Mouse (Mus musculus): ENCODE results near the gene Myof. TPM values are rescaled to one million over a fixed set of nuclear protein-coding genes. Genes with fewer than 3 reads are reported as not detected.

Myof gene
- polyA plus RNA-seq, 1 experiment from 2014 or later = 4.0 TPM

- no peak overlapping the region for H3K27ac ChIP-seq (replicated peaks)
- DNase-seq (ENCODE audit: low spot score) = no peak
- no peak overlapping the region for H3K4me3 ChIP-seq
- H3K36me3 ChIP-seq (replicated peaks) = no peaks in the 10 kb centered on the region
- H3K4me1 ChIP-seq = peaks cover under 1% of the 10 kb centered on the region; the same call in 1 of the 2 replicates
- H3K9me3 ChIP-seq = no peaks in the 10 kb centered on the region
- no peaks in the 10 kb centered on the region for H3K27me3 ChIP-seq (replicated peaks; ENCODE audit: low read depth, poor library complexity, severe bottlenecking)
- WGBS = 62% methylated on average over 7 of the region's 7 CpGs
Observed at GRCm38 (mm10) chr19:37991399-37992183, 51.8 kb downstream of the Myof start.

- 84% methylated on average over 2 of the region's 2 CpGs for WGBS
- H3K27ac ChIP-seq (replicated peaks) = no peak overlapping the region
- no peaks in the 10 kb centered on the region for H3K4me1 ChIP-seq
- H3K27me3 ChIP-seq (replicated peaks; ENCODE audit: low read depth, poor library complexity, severe bottlenecking) = no peaks in the 10 kb centered on the region
- H3K4me3 ChIP-seq = no peak overlapping the region
- H3K9me3 ChIP-seq = no peaks in the 10 kb centered on the region
- no peak for DNase-seq (ENCODE audit: low spot score)
- no peaks in the 10 kb centered on the region for H3K36me3 ChIP-seq (replicated peaks)
Observed at GRCm38 (mm10) chr19:37989971-37990370, 53.4 kb downstream of the Myof start.

- Histone ChIP-seq H3K4me1 (no peaks in the 10 kb centered on the region), H3K4me3 (no peak overlapping the region), H3K27ac (replicated peaks) (no peak overlapping the region), H3K36me3 (replicated peaks) (no peaks in the 10 kb centered on the region), H3K9me3 (no peaks in the 10 kb centered on the region), H3K27me3 (replicated peaks; ENCODE audit: low read depth, poor library complexity, severe bottlenecking) (no peaks in the 10 kb centered on the region)
- 85% methylated on average over 4 of the region's 4 CpGs for WGBS
- DNase-seq (ENCODE audit: low spot score) = no peak
Observed at GRCm38 (mm10) chr19:37988156-37988555, 55.2 kb downstream of the Myof start.

GRCm38 (mm10) chr19:37985730-37986129 is 57.6 kb downstream of the Myof start:
- no peaks in the 10 kb centered on the region for H3K9me3 ChIP-seq
- H3K27ac ChIP-seq (replicated peaks) = no peak overlapping the region
- no peak overlapping the region for H3K4me3 ChIP-seq
- no peaks in the 10 kb centered on the region for H3K4me1 ChIP-seq
- H3K27me3 ChIP-seq (replicated peaks; ENCODE audit: low read depth, poor library complexity, severe bottlenecking) = no peaks in the 10 kb centered on the region
- H3K36me3 ChIP-seq (replicated peaks) = no peaks in the 10 kb centered on the region
- WGBS = 88% methylated on average over 16 of the region's 16 CpGs
- no peak for DNase-seq (ENCODE audit: low spot score)

- no peak overlapping the region for H3K27ac ChIP-seq (replicated peaks)
- DNase-seq (ENCODE audit: low spot score) = no peak
- H3K4me1 ChIP-seq = no peaks in the 10 kb centered on the region
- whole genome bisulfite sequencing = 94% methylated on average over 5 of the region's 5 CpGs
- no peaks in the 10 kb centered on the region for H3K36me3 ChIP-seq (replicated peaks)
- no peak overlapping the region for H3K4me3 ChIP-seq
- H3K27me3 ChIP-seq (replicated peaks; ENCODE audit: low read depth, poor library complexity, severe bottlenecking) = no peaks in the 10 kb centered on the region
- H3K9me3 ChIP-seq = no peaks in the 10 kb centered on the region
Observed at GRCm38 (mm10) chr19:37975951-37976350, 67.4 kb downstream of the Myof start.

- H3K27ac ChIP-seq (replicated peaks) = no peak overlapping the region
- no peaks in the 10 kb centered on the region for H3K36me3 ChIP-seq (replicated peaks)
- no peak overlapping the region for H3K4me3 ChIP-seq
- no peaks in the 10 kb centered on the region for H3K4me1 ChIP-seq
- WGBS = 84% methylated on average over 4 of the region's 4 CpGs
- no peak for DNase-seq (ENCODE audit: low spot score)
- H3K27me3 ChIP-seq (replicated peaks; ENCODE audit: low read depth, poor library complexity, severe bottlenecking) = no peaks in the 10 kb centered on the region
- no peaks in the 10 kb centered on the region for H3K9me3 ChIP-seq
Observed at GRCm38 (mm10) chr19:37970571-37970970, 72.8 kb downstream of the Myof start.

- Histone ChIP-seq H3K4me1 (no peaks in the 10 kb centered on the region), H3K9me3 (no peaks in the 10 kb centered on the region), H3K27ac (replicated peaks) (no peak overlapping the region), H3K36me3 (replicated peaks) (no peaks in the 10 kb centered on the region), H3K27me3 (replicated peaks; ENCODE audit: low read depth, poor library complexity, severe bottlenecking) (no peaks in the 10 kb centered on the region), H3K4me3 (no peak overlapping the region)
- no peak for DNase-seq (ENCODE audit: low spot score)
- WGBS = 82% methylated on average over 5 of the region's 5 CpGs
Observed at GRCm38 (mm10) chr19:37970004-37970403, 73.4 kb downstream of the Myof start.

- no peak for DNase-seq (ENCODE audit: low spot score)
- Histone ChIP-seq H3K4me3 (no peak overlapping the region), H3K9me3 (no peaks in the 10 kb centered on the region), H3K27ac (replicated peaks) (no peak overlapping the region), H3K27me3 (replicated peaks; ENCODE audit: low read depth, poor library complexity, severe bottlenecking) (no peaks in the 10 kb centered on the region), H3K4me1 (no peaks in the 10 kb centered on the region), H3K36me3 (replicated peaks) (no peaks in the 10 kb centered on the region)
- WGBS = 79% methylated on average over 4 of the region's 4 CpGs
Observed at GRCm38 (mm10) chr19:37965828-37966227, 77.5 kb downstream of the Myof start.

- 91% methylated on average over 5 of the region's 5 CpGs for WGBS
- DNase-seq (ENCODE audit: low spot score) = no peak
- Histone ChIP-seq H3K4me1 (no peaks in the 10 kb centered on the region), H3K9me3 (no peaks in the 10 kb centered on the region), H3K27me3 (replicated peaks; ENCODE audit: low read depth, poor library complexity, severe bottlenecking) (no peaks in the 10 kb centered on the region), H3K27ac (replicated peaks) (no peak overlapping the region), H3K4me3 (no peak overlapping the region), H3K36me3 (replicated peaks) (no peaks in the 10 kb centered on the region)
Observed at GRCm38 (mm10) chr19:37963421-37963820, 80.0 kb downstream of the Myof start.

- H3K4me3 ChIP-seq = no peak overlapping the region
- no peak for DNase-seq (ENCODE audit: low spot score)
- no peaks in the 10 kb centered on the region for H3K4me1 ChIP-seq
- H3K27ac ChIP-seq (replicated peaks) = no peak overlapping the region
- H3K27me3 ChIP-seq (replicated peaks; ENCODE audit: low read depth, poor library complexity, severe bottlenecking) = no peaks in the 10 kb centered on the region
- no peaks in the 10 kb centered on the region for H3K9me3 ChIP-seq
- H3K36me3 ChIP-seq (replicated peaks) = no peaks in the 10 kb centered on the region
- WGBS = 95% methylated on average over 9 of the region's 9 CpGs
Observed at GRCm38 (mm10) chr19:37960791-37961190, 82.6 kb downstream of the Myof start.

GRCm38 (mm10) chr19:37959543-37960215 is 83.7 kb downstream of the Myof start:
- no peak overlapping the region for H3K27ac ChIP-seq (replicated peaks)
- DNase-seq (ENCODE audit: low spot score) = no peak
- no peaks in the 10 kb centered on the region for H3K27me3 ChIP-seq (replicated peaks; ENCODE audit: low read depth, poor library complexity, severe bottlenecking)
- no peaks in the 10 kb centered on the region for H3K4me1 ChIP-seq
- 91% methylated on average over 10 of the region's 10 CpGs for WGBS
- H3K9me3 ChIP-seq = no peaks in the 10 kb centered on the region
- H3K36me3 ChIP-seq (replicated peaks) = no peaks in the 10 kb centered on the region
- H3K4me3 ChIP-seq = no peak overlapping the region

- no peak for DNase-seq (ENCODE audit: low spot score)
- 43% methylated on average over 6 of the region's 6 CpGs for WGBS
- Histone ChIP-seq H3K27me3 (replicated peaks; ENCODE audit: low read depth, poor library complexity, severe bottlenecking) (0 out of 2 replicates have a peak, but pooled peaks cover 4% of the 10 kb centered on the region), H3K36me3 (replicated peaks) (no peaks in the 10 kb centered on the region), H3K9me3 (no peaks in the 10 kb centered on the region), H3K27ac (replicated peaks) (no peak overlapping the region), H3K4me3 (no peak overlapping the region), H3K4me1 (no peaks in the 10 kb centered on the region)
Observed at GRCm38 (mm10) chr19:37959076-37959475, 84.3 kb downstream of the Myof start.

GRCm38 (mm10) chr19:37957256-37957655 is 86.1 kb downstream of the Myof start:
- H3K27me3 ChIP-seq (replicated peaks; ENCODE audit: low read depth, poor library complexity, severe bottlenecking) = 0 out of 2 replicates have a peak, but pooled peaks cover 5% of the 10 kb centered on the region
- H3K4me3 ChIP-seq = no peak overlapping the region
- no peaks in the 10 kb centered on the region for H3K4me1 ChIP-seq
- WGBS = 83% methylated on average over 7 of the region's 7 CpGs
- H3K27ac ChIP-seq (replicated peaks) = no peak overlapping the region
- no peaks in the 10 kb centered on the region for H3K9me3 ChIP-seq
- no peaks in the 10 kb centered on the region for H3K36me3 ChIP-seq (replicated peaks)
- DNase-seq (ENCODE audit: low spot score) = no peak
